Mouse (Mus musculus) mature B cell (primary cell): Measurements from ENCODE around the gene Myl4.

Source experiments
- in situ Hi-C: fragments of 300-500 bp; cut with MboI; formaldehyde crosslinking; loops from 2 replicates; pipeline ENCODE4 v1.14.3; 2019

The Myl4 gene

DNA sequence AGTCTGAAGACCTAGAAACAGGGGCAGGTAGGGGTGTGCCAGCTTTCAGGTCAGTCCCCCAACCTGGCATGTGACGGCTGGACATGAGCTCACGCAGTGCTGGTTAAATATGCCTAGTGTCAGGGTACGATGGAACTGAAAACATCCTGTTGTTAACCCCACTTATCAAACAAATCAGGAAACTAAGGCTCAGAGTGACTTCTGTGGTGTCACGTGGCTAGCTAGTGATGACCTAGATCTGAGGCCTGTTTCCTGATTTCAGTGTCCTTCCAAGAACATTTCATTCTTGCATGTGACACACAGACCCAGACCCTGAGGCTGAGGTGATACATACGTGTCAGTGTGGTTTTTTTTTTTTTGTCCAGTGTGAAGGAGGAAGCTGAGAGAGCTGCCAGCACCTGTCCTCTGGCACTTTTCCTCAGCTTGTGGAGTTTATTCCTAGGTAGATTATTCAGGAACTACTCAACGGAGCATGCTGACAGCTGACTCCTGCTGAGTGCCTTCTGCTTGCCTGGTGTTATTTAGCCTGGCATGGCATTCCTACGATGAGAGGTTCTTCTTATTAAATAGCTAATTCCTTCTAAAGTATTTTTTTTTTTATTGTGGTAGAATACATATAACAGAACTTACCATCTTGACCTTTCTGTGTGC, 79.8 kb downstream of the Myl4 start:
- in situ Hi-C loops = no loop called here

DNA sequence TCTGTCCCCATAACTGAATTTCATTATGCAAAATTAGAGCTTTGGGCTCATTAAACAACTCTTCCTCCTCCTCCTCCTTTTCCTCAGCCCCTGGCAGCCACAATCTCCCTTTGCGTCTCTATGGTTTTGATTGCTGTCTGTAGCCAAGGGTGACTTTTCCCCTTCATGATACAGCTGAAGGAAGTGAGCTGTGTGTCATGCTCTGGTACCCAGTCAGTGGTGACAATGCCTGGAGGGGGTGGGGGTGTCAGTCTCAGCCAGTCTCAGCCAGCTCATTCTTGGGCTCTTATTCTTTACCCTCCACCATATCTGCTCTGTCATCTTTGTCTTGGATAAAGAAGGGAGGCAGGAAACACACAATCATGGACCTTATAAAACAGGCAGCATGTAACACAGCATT, 80.8 kb downstream of the Myl4 start:
- in situ Hi-C loops = no loop called here

DNA sequence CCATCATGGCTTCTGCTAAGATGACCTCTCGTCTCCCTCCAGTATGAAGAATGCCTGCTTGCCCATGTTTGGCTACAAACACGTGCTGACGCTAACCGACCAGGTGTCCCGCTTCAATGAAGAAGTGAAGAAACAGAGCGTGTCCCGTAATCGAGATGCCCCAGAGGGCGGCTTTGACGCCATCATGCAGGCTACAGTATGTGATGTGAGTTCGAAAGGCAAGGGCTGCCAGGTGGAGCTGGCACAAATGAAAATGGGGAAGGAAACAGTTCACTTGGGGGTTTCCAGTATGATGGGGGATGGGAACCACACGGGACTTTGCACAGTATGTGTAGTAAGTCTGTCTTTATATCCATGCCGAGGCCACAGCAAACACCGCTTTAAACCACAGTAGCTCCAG, 86.5 kb downstream of the Myl4 start:
- in situ Hi-C loops = no loop called here

DNA sequence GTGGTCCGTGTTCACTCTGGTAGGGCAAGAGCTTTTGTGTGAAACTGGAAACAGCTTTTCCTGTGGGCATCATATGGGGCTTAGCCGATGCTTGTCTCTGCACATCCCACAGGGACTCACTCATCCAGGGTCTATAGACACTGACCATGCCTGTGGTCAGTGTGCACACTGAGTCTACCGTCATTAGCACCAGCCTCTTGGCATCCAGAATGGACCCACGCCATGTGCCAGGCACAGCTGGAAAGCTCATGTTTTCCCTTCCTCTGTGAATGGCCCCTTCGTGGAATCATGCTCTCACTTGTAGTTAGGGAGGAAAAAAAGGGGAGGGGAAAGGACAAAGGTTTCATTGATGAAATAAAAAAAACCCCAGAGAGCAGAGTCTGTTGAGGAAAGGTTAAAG, 87.5 kb downstream of the Myl4 start:
- in situ Hi-C loops = no loop called here

DNA sequence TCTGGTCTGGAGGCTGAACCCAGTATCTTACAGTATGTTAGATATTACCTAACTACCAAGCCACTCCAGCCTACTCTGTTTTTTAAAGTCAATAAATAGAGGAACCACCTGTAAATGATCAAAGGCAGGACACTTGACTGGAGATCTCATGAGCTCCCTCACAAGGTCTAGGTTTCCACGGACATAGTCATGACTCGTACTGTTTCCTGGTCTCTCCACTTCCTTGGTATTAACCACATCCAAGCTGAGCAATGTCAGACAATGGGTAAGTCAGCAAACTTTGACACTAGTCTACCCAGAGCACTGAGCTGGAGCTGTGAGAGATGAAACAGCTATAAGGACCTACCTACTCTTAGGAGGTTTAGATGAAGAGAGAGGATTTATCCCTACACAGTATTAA, 88.4 kb downstream of the Myl4 start:
- in situ Hi-C loops = no loop called here

DNA sequence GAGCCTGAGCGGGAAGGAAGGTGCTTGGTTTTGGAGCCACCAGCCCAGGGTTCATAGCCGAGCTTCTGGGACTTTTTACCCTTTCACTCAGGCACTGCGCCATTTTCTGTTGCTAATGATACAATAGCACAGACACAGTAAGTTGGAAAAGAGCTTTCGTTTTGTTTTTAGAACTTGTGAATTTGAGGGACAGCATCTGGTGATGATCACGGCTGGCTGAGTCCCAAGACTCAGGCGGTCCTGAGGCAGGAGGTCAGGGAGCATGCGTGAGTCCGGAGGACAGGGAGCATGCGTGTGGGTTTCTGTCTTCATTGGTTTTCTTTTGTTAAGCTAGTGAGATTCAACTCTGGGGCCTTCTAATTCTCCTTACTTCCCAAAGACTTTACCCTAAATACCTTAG, 89.2 kb downstream of the Myl4 start:
- in situ Hi-C loops = no loop called here

DNA sequence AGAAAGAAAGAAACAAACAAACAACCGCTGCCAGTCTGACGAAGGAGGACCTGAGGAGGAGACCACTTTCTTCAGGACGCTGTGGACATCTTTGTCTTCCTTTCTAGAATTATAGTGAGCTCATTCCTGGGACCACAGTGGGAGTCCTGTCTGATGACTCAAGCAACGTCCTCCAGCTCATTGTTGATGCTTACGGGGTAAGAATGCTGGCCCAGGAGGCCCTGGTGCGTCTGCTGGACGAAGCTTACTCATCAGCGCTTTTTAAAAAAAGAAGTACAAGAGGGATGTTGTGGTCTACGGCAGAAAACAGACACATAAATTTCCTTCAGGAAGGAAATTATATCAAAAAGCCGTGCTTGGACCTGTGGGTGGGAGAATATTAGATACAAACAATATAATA, 90.4 kb downstream of the Myl4 start:
- in situ Hi-C loops = no loop called here

DNA sequence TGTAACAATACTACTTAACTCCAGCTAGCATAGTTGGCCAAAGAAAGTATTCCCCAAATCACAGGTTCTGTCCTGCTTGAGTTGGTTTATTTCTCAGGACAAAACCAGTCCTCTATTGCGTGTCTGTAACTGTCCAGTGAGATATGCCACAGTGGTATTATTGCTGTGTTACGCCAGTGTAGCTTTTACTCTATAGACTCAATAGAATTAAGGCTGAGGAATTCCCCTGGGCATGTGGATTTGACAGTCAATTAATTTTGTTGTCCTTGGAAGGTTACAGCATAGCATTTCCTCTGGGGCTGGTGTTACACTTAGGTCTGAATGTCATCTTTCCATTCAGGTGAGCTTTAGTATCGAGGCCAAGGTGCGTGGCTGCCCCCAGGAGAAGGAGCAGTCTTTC, 92.8 kb downstream of the Myl4 start:
- in situ Hi-C loops = no loop called here
